Mouse (Mus musculus) left cerebral cortex, postnatal 25 days (tissue): ENCODE data around the gene Smco1. TPM values are rescaled to one million over a fixed set of nuclear protein-coding genes. Genes with fewer than 3 reads are reported as not detected.

Experiments
- DNase-seq, 2 experiments: peaks; one replicate each; pipeline ENCODE4 v3.0.0; 2022; ENCODE audit warnings: low spot score in 2 of 2, mixed read lengths in 1 of 2
- intact Hi-C: fragments of 180-260 bp; cut with DNase I; formaldehyde crosslinking; loops from one replicate; pipeline ENCODE4 v1.15.1; 2025
- microRNA-seq, 2 experiments: library from miRNA; unstranded; fragments of <30 nt; microRNA quantifications; one replicate each; pipeline ENCODE4 v1.2.0; 2022
- total RNA-seq, 2 experiments: library from RNA; stranded (reverse); gene quantifications; 2 replicates each; pipeline ENCODE4 v1.2.3; 2021

Gene Smco1
- total RNA-seq, 2 experiments from 2014 or later: 0.50 TPM; not detected in 1

- DNase-seq: no peak
- intact Hi-C loops: no loop called here
Measured at GRCm38 (mm10) chr16:32303046-32303445, 31.8 kb downstream of the Smco1 start.

DNA sequence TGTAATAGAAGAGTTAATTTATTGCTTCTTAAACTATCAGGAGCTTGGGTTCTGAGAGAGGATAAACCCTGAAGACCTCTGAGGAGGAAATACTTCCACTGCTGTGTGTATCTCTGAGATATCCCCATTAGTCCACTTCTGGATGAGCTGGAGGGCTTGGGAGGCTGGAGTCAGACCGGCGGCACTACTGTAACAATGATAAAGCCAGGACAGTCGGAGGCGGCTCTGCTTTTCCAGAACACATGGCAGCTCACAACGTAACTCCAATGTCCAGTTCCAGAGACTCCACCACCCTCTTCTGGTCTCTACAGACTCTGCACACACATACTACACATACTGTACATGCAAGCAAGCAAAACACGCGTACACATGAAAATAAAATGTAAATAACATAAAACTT lies 32.6 kb downstream of the Smco1 start:
- intact Hi-C loops: no loop called here
- DNase-seq: no peak

DNA sequence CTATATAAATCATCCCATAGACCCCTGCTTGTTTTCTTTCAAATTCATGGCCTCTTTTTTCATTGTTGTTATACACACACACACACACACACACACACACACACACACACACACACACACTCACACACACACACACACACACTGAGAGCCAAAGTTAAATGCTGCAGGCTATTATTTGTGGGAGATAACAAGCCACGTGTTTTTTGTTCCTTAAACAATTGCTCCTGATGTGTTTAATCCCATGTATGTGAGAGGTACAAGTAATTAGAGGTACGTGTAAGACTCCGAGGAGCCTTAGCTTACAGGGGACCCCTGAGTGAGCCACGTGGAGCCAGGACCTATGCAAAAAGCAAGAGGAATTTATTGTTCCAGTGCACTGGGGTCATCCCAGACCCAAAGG lies 40.7 kb downstream of the Smco1 start:
- intact Hi-C loops: no loop called here
- DNase-seq: no peak

DNA sequence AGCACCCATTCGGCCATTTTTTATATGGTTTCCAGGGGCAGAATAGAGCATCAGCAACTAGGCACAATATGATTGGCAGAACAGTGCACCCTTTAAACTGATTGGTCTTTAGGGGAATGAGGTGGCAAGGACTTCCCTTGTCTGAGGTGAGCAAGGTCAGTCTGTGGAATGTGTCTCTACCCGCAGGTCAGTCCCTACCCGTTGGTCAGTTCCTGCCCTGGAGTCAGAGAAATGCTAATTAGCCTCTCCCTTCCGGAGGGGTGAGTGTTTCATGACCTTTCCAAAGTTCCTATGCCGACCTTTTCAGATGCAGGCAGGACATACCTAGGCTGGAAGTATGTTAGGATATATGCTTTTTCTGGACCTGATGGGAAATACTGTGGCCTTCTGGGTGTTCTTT lies 41.1 kb downstream of the Smco1 start:
- no peak for DNase-seq

GRCm38 (mm10) chr16:32312859-32313258 lies 41.6 kb downstream of the Smco1 start:
- no peak for DNase-seq
- intact Hi-C loops: no loop called here

More for the DNA sequence above, 41.1 kb downstream of the Smco1 start:
- intact Hi-C loops: no loop called here

DNA sequence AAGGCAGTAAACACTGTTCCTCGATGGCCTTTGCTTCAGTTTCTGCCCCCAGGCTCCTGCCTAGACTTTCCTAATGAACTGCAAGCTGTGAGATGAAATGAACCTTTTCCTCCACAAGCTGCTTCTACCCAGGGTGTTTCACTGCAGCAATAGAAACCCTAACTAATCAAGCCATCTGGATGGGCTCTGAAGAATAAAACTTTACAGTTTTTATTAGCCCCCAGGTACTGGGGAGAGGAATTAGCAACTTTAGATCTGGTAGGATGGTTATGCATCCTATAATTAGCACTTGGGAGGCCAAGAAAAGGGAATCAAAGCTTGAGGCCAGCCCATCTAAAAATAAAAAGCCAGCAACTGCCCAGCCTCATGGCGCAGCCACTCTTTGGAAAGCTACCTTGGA lies 45.3 kb downstream of the Smco1 start:
- intact Hi-C loops: no loop called here
- DNase-seq: no peak

DNA sequence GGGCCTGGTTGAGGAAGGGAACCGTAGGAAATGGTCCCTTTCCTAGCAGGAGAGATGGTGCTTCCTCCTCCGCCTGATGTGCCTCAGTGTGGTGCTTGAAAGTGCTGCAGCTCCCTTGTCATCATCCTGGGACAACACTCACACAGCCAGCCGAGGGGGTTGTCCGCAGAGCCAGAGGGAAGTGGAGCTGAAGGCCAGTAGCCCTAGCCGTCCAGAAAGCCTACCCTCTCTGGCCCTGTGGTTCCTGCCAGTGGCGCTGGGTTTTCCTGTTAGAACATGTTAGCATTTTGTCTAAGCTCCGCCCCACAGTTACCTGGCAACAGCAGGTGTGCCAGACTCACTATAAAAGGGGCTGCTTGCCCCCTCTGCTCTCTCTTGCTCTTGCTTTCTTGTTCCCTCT lies 52.7 kb downstream of the Smco1 start:
- intact Hi-C loops: loop anchor here (5.0 kb wide), 1 partner anchor 52 kb away; the partner anchor contains the start of gene Smco1
- DNase-seq: no peak

Small RNA genes lying within 50 kb of the gene (microRNA-seq; reads per million reads assigned to microRNA genes)
- 0 reads per million in 2 experiments for gene Mir1946a

Other genes starting within 250 kb of the Smco1 start
- gene Pak2, start 192.1 kb upstream of the Smco1 start, total RNA-seq: 10 to 100 TPM; 25.6 to 26.0 TPM
- gene Pigx, start 171.7 kb upstream of the Smco1 start, total RNA-seq: 10 to 100 TPM; 23.9 to 27.1 TPM
- gene Cep19, start 171.7 kb upstream of the Smco1 start, total RNA-seq: 10 to 100 TPM; 74.3 to 74.5 TPM
- 1 to 10 TPM; 7.9 to 8.9 TPM for gene Nrros, start 105.9 kb upstream of the Smco1 start, total RNA-seq
- gene Bex6, start 91.6 kb upstream of the Smco1 start, total RNA-seq: not detected
- gene Fbxo45, start 24.3 kb upstream of the Smco1 start, total RNA-seq: 10 to 100 TPM; 46.8 to 49.6 TPM
- gene Wdr53, start 24.2 kb upstream of the Smco1 start, total RNA-seq: 10 to 100 TPM; 11.8 to 12.6 TPM
- 10 to 100 TPM; 27.7 TPM for gene Rnf168, start 6.0 kb downstream of the Smco1 start, total RNA-seq
- gene Ubxn7, start 60.8 kb downstream of the Smco1 start, total RNA-seq: 10 to 100 TPM; 46.8 to 50.1 TPM
- gene Tm4sf19, start 129.0 kb downstream of the Smco1 start, total RNA-seq: under 1 TPM in 1 of 2 experiments, not detected in 1; 0.27 TPM
- gene Tctex1d2, start 148.2 kb downstream of the Smco1 start, total RNA-seq: 10 to 100 TPM; 11.2 to 14.1 TPM
- 10 to 100 TPM; 38.2 to 40.3 TPM for gene Pcyt1a, start 159.5 kb downstream of the Smco1 start, total RNA-seq
- not detected for gene Slc51a, start 216.4 kb downstream of the Smco1 start, total RNA-seq
- gene Zdhhc19, start 224.8 kb downstream of the Smco1 start, total RNA-seq: not detected